Mouse (Mus musculus) G1E (cell line): Measurements from ENCODE around the gene Sparcl1. TPM values are rescaled to one million over a fixed set of nuclear protein-coding genes. Genes with fewer than 3 reads are reported as not detected.

Source experiments
- ATAC-seq: 2 replicates; pipeline ENCODE4 v1.8.0; 2016; ENCODE audit warnings: mild to moderate bottlenecking; ENCODE audit not compliant: insufficient number of reproducible peaks, poor library complexity, low FRiP score, severe bottlenecking; ENCODE audit errors: extremely low read depth
- DNase-seq: peaks from one replicate; pipeline ENCODE4 v3.0.0; 2012; ENCODE audit warnings: low spot score
- H3K27me3 ChIP-seq: 2 replicates; pipeline ENCODE4 v1.6.1; 2012; ENCODE audit warnings: mild to moderate bottlenecking, low read length, inconsistent platforms; ENCODE audit not compliant: insufficient read depth
- H3K36me3 ChIP-seq: replicated peaks from 2 replicates; pipeline ENCODE3; 2012; ENCODE audit warnings: mild to moderate bottlenecking, inconsistent platforms
- H3K4me1 ChIP-seq: 2 replicates; pipeline ENCODE4 v1.6.1; 2012; ENCODE audit warnings: low read depth, low read length, inconsistent platforms, mixed read lengths; ENCODE audit not compliant: insufficient read depth
- H3K4me3 ChIP-seq: 2 replicates; pipeline ENCODE4 v1.5.1; 2012; ENCODE audit warnings: low read depth, mild to moderate bottlenecking, inconsistent platforms, low read length, moderate library complexity, mixed read lengths
- H3K9me3 ChIP-seq: replicated peaks from 2 replicates; pipeline ENCODE4 v1.6.1; 2012; ENCODE audit warnings: inconsistent platforms
- CTCF ChIP-seq: IDR thresholded peaks from 2 replicates; pipeline ENCODE4 v1.5.1; 2012; ENCODE audit warnings: low read depth, low read length, inconsistent platforms, mixed read lengths
- GATA1 ChIP-seq: IDR thresholded peaks from 2 replicates; pipeline ENCODE4 v1.6.1; 2012; ENCODE audit warnings: borderline replicate concordance, low read length, inconsistent platforms, mixed read lengths
- GATA2 ChIP-seq: IDR thresholded peaks from 2 replicates; pipeline ENCODE4 v1.6.1; 2012; ENCODE audit warnings: low read depth, low read length, inconsistent platforms, borderline replicate concordance
- POLR2AphosphoS5 ChIP-seq: IDR thresholded peaks from 2 replicates; pipeline ENCODE4 v1.6.1; 2012; ENCODE audit warnings: low read depth, low read length, inconsistent platforms; ENCODE audit not compliant: insufficient replicate concordance
- TAL1 ChIP-seq: conservative IDR thresholded peaks from 2 replicates; pipeline ENCODE4 v1.6.1; 2012; ENCODE audit warnings: low read depth, low read length, inconsistent platforms, mixed read lengths
- polyA plus RNA-seq: library from polyadenylated mRNA; stranded (reverse); fragments of >175 nt; gene quantifications from 2 replicates; pipeline ENCODE4 v1.2.3, GENCODE M21; 2012
- total RNA-seq, 2 experiments: library from RNA; stranded (forward) in 1 of 2; stranded (reverse) in 1 of 2; fragments of 200-1000 nt in 1 of 2; fragments of >200 nt in 1 of 2; fragmentation: Nextera tagmentation in 1 of 2; gene quantifications; 2 replicates each; pipeline ENCODE4 v1.2.3; 2014 to 2017

Gene Sparcl1
- total and polyA plus RNA-seq, 3 experiments: not detected

DNA sequence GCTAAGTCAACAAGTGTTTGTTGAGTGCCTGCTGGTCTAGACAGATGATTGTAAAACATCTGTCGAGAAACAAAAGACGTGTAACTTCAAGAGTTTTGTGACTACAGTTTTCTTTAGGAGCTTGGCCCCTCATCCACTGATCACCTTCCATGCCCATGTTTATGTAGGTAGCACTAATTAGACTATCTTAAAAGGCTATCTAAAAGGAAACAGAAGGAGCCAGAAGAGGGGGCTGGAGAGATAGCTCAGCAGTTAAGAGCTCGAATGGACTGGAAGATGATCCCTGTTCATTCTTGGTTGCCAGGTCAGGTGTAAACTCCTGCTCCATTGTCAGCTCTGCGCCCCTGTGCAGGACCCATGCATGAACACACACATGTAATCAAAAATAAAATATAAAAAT, 65.4 kb downstream of the Sparcl1 start:
- H3K4me3 ChIP-seq: peak overlapping the region; percentile 96; the same call in 1 of the 2 replicates
- no peak for TF ChIP-seq GATA2
- no peak for TF ChIP-seq POLR2AphosphoS5
- TF ChIP-seq GATA1: no peak
- TF ChIP-seq TAL1: no peak
- TF ChIP-seq CTCF: no peak
- ATAC-seq: peak; percentile 12; the same call in 1 of the 2 replicates
- no peaks in the 10 kb centered on the region for H3K27me3 ChIP-seq
- H3K4me1 ChIP-seq: peaks cover 37% of the 10 kb centered on the region
- DNase-seq: no peak
- no peaks in the 10 kb centered on the region for H3K9me3 ChIP-seq
- H3K36me3 ChIP-seq: peaks cover 36% of the 10 kb centered on the region

GRCm38 (mm10) chr5:104047200-104048105, 66.1 kb downstream of the Sparcl1 start:
- peaks cover 31% of the 10 kb centered on the region for H3K36me3 ChIP-seq

GRCm38 (mm10) chr5:104046256-104047199, 67.0 kb downstream of the Sparcl1 start, which contains the start of gene Nudt9:
Nudt9 (plus strand) TSS chr5:104046306.
- peaks cover 22% of the 10 kb centered on the region for H3K36me3 ChIP-seq
- no peak for TF ChIP-seq GATA2
- TF ChIP-seq CTCF: no peak
- TF ChIP-seq TAL1: no peak
- TF ChIP-seq POLR2AphosphoS5: no peak
- no peak for TF ChIP-seq GATA1
- H3K27me3 ChIP-seq: no peaks in the 10 kb centered on the region
- peak; percentile 88 for DNase-seq
- H3K9me3 ChIP-seq: no peaks in the 10 kb centered on the region
- peak; percentile 91 for ATAC-seq
- peaks cover 30% of the 10 kb centered on the region for H3K4me1 ChIP-seq
- peak within 1 kb of the TSS; percentile 96 for H3K4me3 ChIP-seq

More at GRCm38 (mm10) chr5:104047200-104048105, 66.1 kb downstream of the Sparcl1 start:
- H3K4me3 ChIP-seq: peak overlapping the region; percentile 96
- no peaks in the 10 kb centered on the region for H3K9me3 ChIP-seq
- peak; percentile 10 for DNase-seq
- peaks cover 32% of the 10 kb centered on the region for H3K4me1 ChIP-seq
- TF ChIP-seq CTCF: no peak
- no peak for TF ChIP-seq TAL1
- TF ChIP-seq GATA2: no peak
- no peak for TF ChIP-seq GATA1
- no peak for TF ChIP-seq POLR2AphosphoS5
- H3K27me3 ChIP-seq: no peaks in the 10 kb centered on the region
- no peak for ATAC-seq

GRCm38 (mm10) chr5:104043704-104044103, 69.8 kb downstream of the Sparcl1 start:
- Histone ChIP-seq H3K4me3 (no peak overlapping the region), H3K9me3 (no peaks in the 10 kb centered on the region), H3K36me3 (peaks cover 2% of the 10 kb centered on the region), H3K4me1 (peaks cover 24% of the 10 kb centered on the region), H3K27me3 (no peaks in the 10 kb centered on the region)
- ATAC-seq: no peak
- no peak for DNase-seq
- TF ChIP-seq GATA2 (no peak), CTCF (no peak), POLR2AphosphoS5 (no peak), TAL1 (no peak), GATA1 (no peak)

DNA sequence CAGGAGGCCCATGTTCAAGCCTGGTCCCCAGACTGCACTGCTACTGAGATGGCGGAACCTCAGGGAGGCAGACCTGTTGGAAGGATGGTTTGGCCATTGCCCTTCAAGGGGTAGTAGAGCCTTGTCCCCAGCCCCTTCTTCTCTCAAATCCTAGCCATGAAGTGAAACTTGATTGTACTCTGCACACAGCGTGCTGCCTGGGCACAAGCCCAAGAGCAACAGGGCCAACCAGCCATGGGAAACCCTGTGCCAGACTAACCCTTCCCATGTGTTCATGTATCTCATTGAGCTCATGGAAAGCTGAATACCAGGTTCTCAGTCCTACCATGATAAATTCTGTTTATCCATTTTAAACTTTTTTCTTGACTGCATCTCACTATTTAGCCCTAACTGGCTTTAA, 70.6 kb downstream of the Sparcl1 start:
- no peaks in the 10 kb centered on the region for H3K9me3 ChIP-seq
- H3K27me3 ChIP-seq: no peaks in the 10 kb centered on the region
- peaks cover 2% of the 10 kb centered on the region for H3K36me3 ChIP-seq
- H3K4me3 ChIP-seq: no peak overlapping the region
- TF ChIP-seq GATA2: no peak
- H3K4me1 ChIP-seq: peaks cover 18% of the 10 kb centered on the region
- DNase-seq (no peak), ATAC-seq (no peak)

GRCm38 (mm10) chr5:104039154-104039932, 74.2 kb downstream of the Sparcl1 start:
- DNase-seq (no peak), ATAC-seq (no peak)
- Histone ChIP-seq H3K9me3 (no peaks in the 10 kb centered on the region), H3K27me3 (no peaks in the 10 kb centered on the region), H3K36me3 (peaks cover 2% of the 10 kb centered on the region), H3K4me3 (no peak overlapping the region), H3K4me1 (no peaks in the 10 kb centered on the region; the same call in 1 of the 2 replicates)
- no peak for TF ChIP-seq CTCF
- TF ChIP-seq GATA1: no peak
- TF ChIP-seq POLR2AphosphoS5: no peak
- no peak for TF ChIP-seq GATA2
- TF ChIP-seq TAL1: no peak
